Mouse (Mus musculus) embryonic facial prominence, embryonic 11.5 days (tissue): Measurements from ENCODE around the gene Auts2. TPM values are rescaled to one million over a fixed set of nuclear protein-coding genes. Genes with fewer than 3 reads are reported as not detected.

Experiments used
- ATAC-seq: fragments of 200-750 bp; cut with Nextera tagmentation; replicated peaks from 2 replicates; pipeline ENCODE4 v1.8.0; 2017; ENCODE audit warnings: low read depth; ENCODE audit not compliant: insufficient number of reproducible peaks, low FRiP score, low TSS enrichment
- DNase-seq: peaks from one replicate; pipeline ENCODE4 v3.0.0-alpha.2; 2015; ENCODE audit warnings: low spot score
- H3K27ac ChIP-seq: fragments of 300-500 bp; sonication (generic); replicated peaks from 2 replicates; pipeline ENCODE4 v1.5.1; 2014; ENCODE audit warnings: mild to moderate bottlenecking, low read depth, low read length, control low read depth
- H3K27me3 ChIP-seq: fragments of 300-500 bp; sonication (generic); 2 replicates; pipeline ENCODE4 v1.6.1; 2014; ENCODE audit warnings: mild to moderate bottlenecking, low read length, moderate library complexity, mixed read lengths; ENCODE audit not compliant: control insufficient read depth, insufficient read depth
- H3K36me3 ChIP-seq: fragments of 300-500 bp; sonication (generic); replicated peaks from 2 replicates; pipeline ENCODE4 v1.6.1; 2014; ENCODE audit warnings: low read depth, mild to moderate bottlenecking, low read length, moderate library complexity, mixed read lengths; ENCODE audit not compliant: control insufficient read depth, insufficient read depth
- H3K4me1 ChIP-seq: fragments of 300-500 bp; sonication (generic); 2 replicates; pipeline ENCODE4 v1.6.1; 2014; ENCODE audit warnings: low read length, mixed read lengths; ENCODE audit not compliant: control insufficient read depth, insufficient read depth
- H3K4me2 ChIP-seq: fragments of 300-500 bp; sonication (generic); 2 replicates; pipeline ENCODE4 v1.6.1; 2014; ENCODE audit warnings: low read depth, mild to moderate bottlenecking, control low read depth, low read length, moderate library complexity
- H3K4me3 ChIP-seq: fragments of 300-500 bp; sonication (generic); 2 replicates; pipeline ENCODE4 v1.5.1; 2014; ENCODE audit warnings: low read depth, low read length, control low read depth
- H3K9ac ChIP-seq: fragments of 300-500 bp; sonication (generic); replicated peaks from 2 replicates; pipeline ENCODE4 v1.6.1; 2014; ENCODE audit warnings: mild to moderate bottlenecking, control low read depth, low read length
- H3K9me3 ChIP-seq: fragments of 300-500 bp; sonication (generic); replicated peaks from 2 replicates; pipeline ENCODE4 v1.6.1; 2016; ENCODE audit warnings: mild to moderate bottlenecking, low read length, inconsistent platforms, mixed read lengths; ENCODE audit not compliant: control insufficient read depth
- WGBS: fragments of 180-500 bp; shearing (Covaris S2); extraction: QIAGEN DNeasy Blood & Tissue Kit; methylation state at CpG from one replicate; pipeline ENCODE4 v1.1.7; 2014; 5-methylcytosine and 5-hydroxymethylcytosine counted together
- polyA plus RNA-seq: library from polyadenylated mRNA; unstranded; fragments of >200 nt; fragmentation: Nextera tagmentation; extraction: Ambion mirVana; gene quantifications from 2 replicates; pipeline ENCODE4 v1.2.1, GENCODE M21; 2014

Gene Auts2
- polyA plus RNA-seq, 1 experiment from 2014 or later: 30.5 TPM

DNA sequence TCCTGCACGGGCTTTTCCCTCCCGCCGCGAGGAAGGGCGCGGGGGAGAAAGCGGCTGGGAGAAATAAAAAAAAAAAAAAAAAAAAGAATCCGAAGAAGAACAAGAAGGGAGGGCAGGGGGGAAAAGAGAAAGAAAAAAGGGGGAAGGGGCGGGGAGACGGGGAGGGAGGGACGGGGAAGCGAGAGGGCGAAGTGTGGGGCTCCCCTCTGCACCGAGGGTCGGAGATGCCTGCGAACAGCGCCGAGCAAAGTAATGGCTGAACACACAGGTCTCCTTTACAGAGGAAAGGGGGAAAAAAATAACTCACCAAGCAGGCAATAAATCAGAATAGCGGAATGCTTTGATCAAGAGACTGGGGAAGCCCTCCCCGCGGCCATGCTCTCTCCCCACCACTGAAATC is 1.2 kb downstream of the Auts2 start:
- H3K4me2 ChIP-seq: peak overlapping the region; percentile 60
- H3K36me3 ChIP-seq: no peaks in the 10 kb centered on the region
- WGBS: 0% methylated on average over 16 of the region's 21 CpGs
- H3K4me3 ChIP-seq: peak overlapping the region; percentile 81
- ATAC-seq: no peak
- H3K9ac ChIP-seq: peak overlapping the region; percentile 92
- DNase-seq: peak; percentile 73
- peak overlapping the region; percentile 65; the same call in 1 of the 2 replicates for H3K27ac ChIP-seq
- no peaks in the 10 kb centered on the region for H3K9me3 ChIP-seq
- no peaks in the 10 kb centered on the region for H3K27me3 ChIP-seq
- no peaks in the 10 kb centered on the region for H3K4me1 ChIP-seq

- Histone ChIP-seq H3K4me2 (peak overlapping the region; percentile 60), H3K4me3 (peak overlapping the region; percentile 81), H3K4me1 (no peaks in the 10 kb centered on the region), H3K27ac (peak overlapping the region; percentile 65; the same call in 1 of the 2 replicates), H3K27me3 (no peaks in the 10 kb centered on the region), H3K9me3 (no peaks in the 10 kb centered on the region), H3K9ac (peak overlapping the region; percentile 92), H3K36me3 (no peaks in the 10 kb centered on the region)
- 0% methylated on average over 46 of the region's 46 CpGs for WGBS
- ATAC-seq: no peak
- peak; percentile 57 for DNase-seq
These were observed 1.7 kb downstream of the Auts2 start for GRCm38 (mm10) chr5:132541371-132541931.

DNA sequence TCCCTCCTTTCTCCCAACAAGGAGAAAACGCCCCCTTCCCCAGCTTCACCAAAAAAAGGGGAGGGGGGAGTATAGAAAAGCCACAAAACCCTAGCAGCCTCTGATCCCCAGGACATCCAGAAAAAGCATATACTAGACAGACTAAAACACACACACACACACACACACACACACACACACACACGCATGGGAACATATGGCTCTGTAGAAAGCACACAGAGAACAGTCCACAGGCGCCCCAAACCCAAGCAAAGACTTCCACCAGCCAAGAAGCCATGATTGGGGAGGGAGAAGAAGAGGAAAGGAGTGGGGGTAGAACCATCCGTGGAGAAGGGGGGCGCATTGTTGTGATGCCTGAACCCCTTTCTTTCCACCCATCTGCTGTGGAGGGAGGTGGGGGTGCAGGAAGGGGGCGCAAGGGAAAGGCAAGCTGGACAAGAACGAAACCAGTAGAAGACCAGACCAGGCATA is 2.3 kb downstream of the Auts2 start:
- no peak overlapping the region; the same call in 1 of the 2 replicates for H3K27ac ChIP-seq
- H3K4me2 ChIP-seq: peak overlapping the region; percentile 60
- H3K4me1 ChIP-seq: no peaks in the 10 kb centered on the region

DNA sequence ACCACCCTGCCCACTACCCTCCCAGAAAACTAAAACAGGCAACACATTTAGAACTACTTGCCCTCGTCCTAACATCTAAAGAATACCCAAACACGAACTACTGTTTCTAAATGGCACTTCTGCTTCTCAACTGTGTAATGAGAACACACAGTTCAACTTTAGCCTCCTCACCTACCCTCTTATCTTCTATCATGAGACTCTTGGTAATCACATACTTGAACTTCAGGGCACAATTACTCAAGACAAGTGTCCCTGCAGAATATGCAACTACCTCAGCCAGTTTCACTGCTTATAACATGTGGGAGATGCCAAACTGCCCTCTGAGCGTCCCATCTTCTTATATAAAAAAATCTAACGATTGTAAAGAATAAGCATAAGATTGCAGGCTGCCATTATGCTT is 5.7 kb downstream of the Auts2 start:
- no peaks in the 10 kb centered on the region for H3K27me3 ChIP-seq
- no peaks in the 10 kb centered on the region for H3K4me1 ChIP-seq
- no peak for DNase-seq
- H3K9ac ChIP-seq: no peak overlapping the region
- H3K36me3 ChIP-seq: no peaks in the 10 kb centered on the region
- WGBS: 82% methylated on average over 4 of the region's 4 CpGs
- no peak for ATAC-seq
- no peak overlapping the region for H3K27ac ChIP-seq
- H3K4me2 ChIP-seq: no peak overlapping the region
- H3K9me3 ChIP-seq: no peaks in the 10 kb centered on the region
- H3K4me3 ChIP-seq: no peak overlapping the region

More for the DNA sequence above, 2.3 kb downstream of the Auts2 start:
- peak; percentile 55 for DNase-seq
- Histone ChIP-seq H3K9ac (peak overlapping the region; percentile 92), H3K9me3 (no peaks in the 10 kb centered on the region), H3K27me3 (no peaks in the 10 kb centered on the region), H3K4me3 (peak overlapping the region; percentile 81), H3K36me3 (no peaks in the 10 kb centered on the region)
- no peak for ATAC-seq
- WGBS: 0% methylated on average over 7 of the region's 7 CpGs

GRCm38 (mm10) chr5:132526395-132526794 is 16.7 kb downstream of the Auts2 start:
- no peaks in the 10 kb centered on the region for H3K4me1 ChIP-seq
- 52% methylated on average over 3 of the region's 3 CpGs for WGBS
- H3K9me3 ChIP-seq: no peaks in the 10 kb centered on the region
- no peak overlapping the region for H3K27ac ChIP-seq
- no peak overlapping the region for H3K9ac ChIP-seq
- ATAC-seq: no peak
- no peaks in the 10 kb centered on the region for H3K36me3 ChIP-seq
- no peak for DNase-seq
- H3K4me3 ChIP-seq: no peak overlapping the region
- H3K27me3 ChIP-seq: no peaks in the 10 kb centered on the region
- H3K4me2 ChIP-seq: no peak overlapping the region

DNA sequence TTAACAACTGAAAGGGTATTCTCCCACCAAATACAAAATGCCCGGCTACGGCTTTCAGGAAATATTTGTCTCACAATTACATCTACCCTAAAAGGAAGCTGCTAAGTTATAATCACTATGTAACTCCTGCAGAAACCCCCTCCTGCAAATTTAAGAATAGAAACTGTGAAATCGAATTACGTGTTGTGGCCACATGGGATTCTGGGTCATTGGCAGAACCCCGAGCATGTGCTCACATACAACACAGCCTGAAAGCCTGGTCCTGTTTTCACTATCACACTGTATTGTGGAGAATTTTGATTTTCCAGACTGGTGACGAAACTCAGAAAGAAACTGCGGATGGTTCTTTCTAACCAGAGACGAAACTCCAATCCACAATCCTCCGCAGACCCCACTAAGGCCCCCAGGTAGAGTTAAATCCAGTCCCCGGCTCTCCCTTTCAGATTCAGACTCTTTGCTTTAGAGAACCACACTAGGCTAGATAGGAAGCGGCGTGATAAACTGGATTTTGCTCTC is 21.7 kb downstream of the Auts2 start:
- no peaks in the 10 kb centered on the region for H3K27me3 ChIP-seq
- WGBS: 34% methylated on average over 12 of the region's 12 CpGs
- no peak for ATAC-seq

GRCm38 (mm10) chr5:132517879-132518278 is 25.3 kb downstream of the Auts2 start:
- ATAC-seq (no peak), DNase-seq (no peak)
- H3K27me3 ChIP-seq: no peaks in the 10 kb centered on the region
- H3K27ac ChIP-seq: no peak overlapping the region
- H3K36me3 ChIP-seq: no peaks in the 10 kb centered on the region
- no peak overlapping the region for H3K9ac ChIP-seq
- H3K4me2 ChIP-seq: no peak overlapping the region
- H3K4me3 ChIP-seq: no peak overlapping the region
- no peaks in the 10 kb centered on the region for H3K9me3 ChIP-seq
- no peaks in the 10 kb centered on the region; the same call in 1 of the 2 replicates for H3K4me1 ChIP-seq
- WGBS: 73% methylated on average over 6 of the region's 6 CpGs

More for the DNA sequence above, 21.7 kb downstream of the Auts2 start:
- H3K9me3 ChIP-seq: no peaks in the 10 kb centered on the region
- H3K27ac ChIP-seq: no peak overlapping the region
- no peaks in the 10 kb centered on the region for H3K4me1 ChIP-seq
- no peak overlapping the region for H3K4me3 ChIP-seq
- no peak overlapping the region for H3K9ac ChIP-seq
- no peak overlapping the region for H3K4me2 ChIP-seq
- DNase-seq: no peak
- no peaks in the 10 kb centered on the region for H3K36me3 ChIP-seq

DNA sequence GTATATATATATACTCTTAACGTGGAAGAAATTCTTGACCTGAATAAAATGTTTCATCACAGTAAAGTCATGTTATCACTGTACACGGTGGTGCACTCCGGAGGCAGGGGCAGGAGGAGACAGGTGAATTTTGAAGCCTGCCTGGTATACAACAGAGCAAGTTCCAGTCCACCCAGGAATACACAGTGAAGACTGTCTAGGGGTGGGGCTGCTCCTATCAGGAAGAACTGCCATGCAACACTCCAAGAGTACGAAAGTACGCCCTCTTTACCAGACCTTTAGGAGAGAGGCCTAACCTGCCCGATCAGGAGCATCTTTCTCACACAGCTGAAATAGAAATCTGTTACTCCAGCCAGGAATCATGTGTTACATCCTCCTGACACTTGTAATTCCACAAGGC is 28.6 kb downstream of the Auts2 start:
- H3K27ac ChIP-seq: no peak overlapping the region
- DNase-seq (no peak), ATAC-seq (no peak)
- H3K27me3 ChIP-seq: no peaks in the 10 kb centered on the region
- no peaks in the 10 kb centered on the region for H3K9me3 ChIP-seq
- no peaks in the 10 kb centered on the region for H3K36me3 ChIP-seq
- no peak overlapping the region for H3K4me2 ChIP-seq
- no peak overlapping the region for H3K9ac ChIP-seq
- WGBS: 83% methylated on average over 6 of the region's 6 CpGs
- H3K4me1 ChIP-seq: no peaks in the 10 kb centered on the region; the same call in 1 of the 2 replicates
- H3K4me3 ChIP-seq: no peak overlapping the region
